Mouse (Mus musculus) liver, embryonic 11.5 days (tissue): ENCODE results near the gene Il12rb1. TPM values are rescaled to one million over a fixed set of nuclear protein-coding genes. Genes with fewer than 3 reads are reported as not detected.

Source experiments
- ATAC-seq: fragments of 200-750 bp; cut with Nextera tagmentation; replicated peaks from 2 replicates; pipeline ENCODE4 v1.8.0; 2017; ENCODE audit warnings: moderate number of reproducible peaks, mild to moderate bottlenecking, moderate TSS enrichment, moderate library complexity; ENCODE audit not compliant: low FRiP score
- DNase-seq: peaks from one replicate; pipeline ENCODE4 v3.0.0-alpha.2; 2017; ENCODE audit warnings: low spot score
- H3K27ac ChIP-seq: fragments of 300-500 bp; sonication (generic); 2 replicates; pipeline ENCODE4 v1.5.1; 2014; ENCODE audit warnings: mild to moderate bottlenecking, low read depth, low read length, control low read depth
- H3K27me3 ChIP-seq: fragments of 300-500 bp; sonication (generic); replicated peaks from 2 replicates; pipeline ENCODE4 v1.6.1; 2014; ENCODE audit warnings: low read length, mixed read lengths; ENCODE audit not compliant: control insufficient read depth, insufficient read depth
- H3K36me3 ChIP-seq: fragments of 300-500 bp; sonication (generic); 2 replicates; pipeline ENCODE4 v1.6.1; 2014; ENCODE audit warnings: mild to moderate bottlenecking, low read length, moderate library complexity, mixed read lengths; ENCODE audit not compliant: control insufficient read depth, insufficient read depth
- H3K4me1 ChIP-seq: fragments of 300-500 bp; sonication (generic); replicated peaks from 2 replicates; pipeline ENCODE4 v1.6.1; 2014; ENCODE audit warnings: low read length, mixed read lengths; ENCODE audit not compliant: control insufficient read depth, insufficient read depth
- H3K4me2 ChIP-seq: fragments of 300-500 bp; sonication (generic); 2 replicates; pipeline ENCODE4 v1.6.1; 2014; ENCODE audit warnings: mild to moderate bottlenecking, control low read depth, moderate library complexity
- H3K4me3 ChIP-seq: fragments of 300-500 bp; sonication (generic); 2 replicates; pipeline ENCODE4 v1.5.1; 2014; ENCODE audit warnings: low read depth, low read length, control low read depth
- H3K9ac ChIP-seq: fragments of 300-500 bp; sonication (generic); 2 replicates; pipeline ENCODE4 v1.6.1; 2014; ENCODE audit warnings: low read depth, low read length, control low read depth
- H3K9me3 ChIP-seq: fragments of 300-500 bp; sonication (generic); 2 replicates; pipeline ENCODE4 v1.6.1; 2016; ENCODE audit warnings: low read length, inconsistent platforms, mixed read lengths; ENCODE audit not compliant: control insufficient read depth
- WGBS: fragments of 180-500 bp; shearing (Covaris S2); extraction: QIAGEN DNeasy Blood & Tissue Kit; methylation state at CpG from one replicate; pipeline ENCODE4 v1.1.7; 2014; 5-methylcytosine and 5-hydroxymethylcytosine counted together
- polyA plus RNA-seq: library from polyadenylated mRNA; unstranded; fragments of >200 nt; fragmentation: Nextera tagmentation; extraction: Ambion mirVana; gene quantifications from 2 replicates; pipeline ENCODE4 v1.2.1, GENCODE M21; 2014

Gene Il12rb1
- polyA plus RNA-seq, 1 experiment from 2014 or later, result 0.10 TPM

DNA sequence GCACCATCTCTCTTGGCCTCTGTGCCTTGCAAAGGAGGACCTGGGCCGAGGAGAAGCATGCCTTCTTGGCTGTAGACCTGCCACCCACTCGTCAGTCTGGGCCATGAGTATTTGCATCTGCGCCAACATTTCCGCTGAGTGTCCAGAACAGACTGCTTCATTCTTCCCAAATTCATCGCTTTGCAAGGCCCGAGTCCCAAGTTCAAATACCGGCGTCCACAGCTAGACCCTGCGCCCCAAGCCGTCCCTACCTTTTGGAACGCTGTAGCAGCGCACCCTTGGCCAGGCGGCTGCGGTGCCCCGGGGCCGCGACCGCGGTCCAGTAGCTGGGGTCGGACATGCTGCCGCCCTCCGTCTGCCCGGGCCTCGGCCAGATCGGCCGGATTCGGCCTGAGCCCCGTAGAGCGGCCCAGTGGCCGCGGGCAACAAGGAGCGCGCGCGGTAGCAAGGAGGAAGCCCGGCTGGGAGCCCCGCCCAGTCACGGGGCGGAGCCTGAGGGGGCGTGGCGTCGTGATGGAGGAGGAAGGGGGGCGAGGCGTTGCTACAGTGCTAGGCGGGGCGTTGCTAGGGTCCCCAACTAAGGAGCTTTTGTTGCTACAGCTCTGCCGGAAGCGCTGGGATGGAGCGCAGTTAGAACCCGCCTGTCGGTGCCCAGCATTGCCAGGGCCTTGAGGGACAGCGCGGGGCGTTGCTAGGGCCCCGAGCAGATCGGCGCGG lies 16.1 kb upstream of the Il12rb1 start:
- peak overlapping the region; percentile 83 for H3K27ac ChIP-seq
- WGBS, result 4% methylated on average over 58 of the region's 58 CpGs
- peaks cover 7% of the 10 kb centered on the region; the same call in 1 of the 2 replicates for H3K36me3 ChIP-seq
- peak overlapping the region; percentile 85 for H3K9ac ChIP-seq
- H3K4me3 ChIP-seq, result peak overlapping the region; percentile 82
- ATAC-seq (peak; percentile 74), DNase-seq (peak; percentile 99)
- H3K27me3 ChIP-seq, result peaks cover 6% of the 10 kb centered on the region
- H3K4me2 ChIP-seq, result peak overlapping the region; percentile 91
- H3K9me3 ChIP-seq, result no peaks in the 10 kb centered on the region
- peaks cover 49% of the 10 kb centered on the region for H3K4me1 ChIP-seq

DNA sequence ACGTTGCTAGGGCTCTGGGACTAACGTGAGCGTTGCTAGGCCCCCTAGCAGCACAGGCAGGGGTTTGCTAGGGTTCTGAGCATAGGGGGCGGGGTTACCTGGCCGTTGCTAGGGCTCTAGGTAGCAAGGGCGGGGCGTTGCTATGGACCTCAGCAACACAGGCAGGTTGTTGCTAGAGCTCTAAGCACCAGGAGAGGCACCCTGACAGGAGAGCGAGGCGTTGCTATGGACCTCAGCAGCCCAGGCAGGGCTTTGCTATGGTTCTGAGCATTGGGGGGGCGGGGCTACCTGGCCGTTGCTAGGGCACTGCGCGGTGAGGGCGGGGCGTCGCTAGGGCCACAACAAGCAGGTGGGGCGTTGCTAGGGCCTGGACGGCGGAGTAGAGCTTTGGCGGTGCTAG lies 15.5 kb upstream of the Il12rb1 start:
- H3K4me3 ChIP-seq, result peak overlapping the region; percentile 82
- H3K36me3 ChIP-seq, result peaks cover 5% of the 10 kb centered on the region; the same call in 1 of the 2 replicates
- peaks cover 51% of the 10 kb centered on the region for H3K4me1 ChIP-seq
- DNase-seq, result peak; percentile 80
- under 1% methylated on average over 20 of the region's 20 CpGs for WGBS
- ATAC-seq, result peak; percentile 19
- H3K9ac ChIP-seq, result peak overlapping the region; percentile 85; the same call in 1 of the 2 replicates
- peak overlapping the region; percentile 91 for H3K4me2 ChIP-seq
- peak overlapping the region; percentile 83 for H3K27ac ChIP-seq
- H3K27me3 ChIP-seq, result peaks cover 8% of the 10 kb centered on the region
- no peaks in the 10 kb centered on the region for H3K9me3 ChIP-seq

DNA sequence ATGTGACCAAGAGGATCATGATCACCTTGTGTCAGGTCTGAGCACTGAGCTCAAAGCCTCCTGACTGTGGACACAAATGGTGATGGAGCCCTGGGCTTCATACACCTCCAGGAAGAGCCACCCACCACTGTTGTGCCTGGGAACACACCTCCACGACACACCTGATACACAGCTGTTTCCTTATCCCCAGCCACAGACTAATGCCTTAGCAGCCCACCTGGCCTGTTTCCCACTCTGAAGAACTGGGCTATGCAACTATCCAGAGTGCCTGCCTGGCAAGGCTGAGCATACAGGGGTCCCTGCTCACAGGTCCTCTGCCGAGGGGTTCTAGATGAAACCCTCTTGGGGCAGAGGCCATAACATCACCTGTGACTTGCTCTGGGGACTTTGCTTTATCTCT lies 14.0 kb upstream of the Il12rb1 start:
- DNase-seq (no peak), ATAC-seq (no peak)
- Histone ChIP-seq H3K4me1 (peaks cover 45% of the 10 kb centered on the region), H3K27me3 (peaks cover 23% of the 10 kb centered on the region), H3K4me3 (no peak overlapping the region), H3K4me2 (no peak overlapping the region), H3K36me3 (no peaks in the 10 kb centered on the region), H3K9me3 (no peaks in the 10 kb centered on the region), H3K9ac (no peak overlapping the region), H3K27ac (no peak overlapping the region)
- 73% methylated on average over 2 of the region's 2 CpGs for whole genome bisulfite sequencing

DNA sequence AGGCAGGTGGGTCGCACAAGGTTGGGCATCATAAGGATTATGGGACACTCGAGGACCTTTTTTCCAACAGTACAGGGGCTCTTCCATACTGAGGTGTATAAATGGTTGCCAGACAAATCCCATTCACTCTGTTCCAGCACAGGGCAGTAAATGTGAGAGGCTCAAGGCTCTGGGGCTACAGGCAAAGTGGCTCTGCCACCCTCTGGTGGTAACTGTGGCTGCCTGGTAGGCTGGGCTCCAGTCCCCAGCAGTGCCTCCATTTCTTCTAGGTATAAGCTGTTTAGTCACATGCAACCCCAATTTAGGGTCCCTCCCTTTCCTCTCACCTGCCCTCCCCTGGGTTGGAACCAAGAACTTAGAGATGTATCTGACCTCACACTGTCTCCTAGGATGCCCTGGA lies 12.9 kb upstream of the Il12rb1 start:
- Histone ChIP-seq H3K4me1 (peaks cover 37% of the 10 kb centered on the region), H3K9ac (no peak overlapping the region), H3K36me3 (no peaks in the 10 kb centered on the region), H3K27ac (no peak overlapping the region), H3K9me3 (no peaks in the 10 kb centered on the region), H3K27me3 (peaks cover 34% of the 10 kb centered on the region), H3K4me2 (no peak overlapping the region), H3K4me3 (no peak overlapping the region)
- no peak for DNase-seq
- 85% methylated on average over 2 of the region's 2 CpGs for WGBS
- ATAC-seq, result no peak

DNA sequence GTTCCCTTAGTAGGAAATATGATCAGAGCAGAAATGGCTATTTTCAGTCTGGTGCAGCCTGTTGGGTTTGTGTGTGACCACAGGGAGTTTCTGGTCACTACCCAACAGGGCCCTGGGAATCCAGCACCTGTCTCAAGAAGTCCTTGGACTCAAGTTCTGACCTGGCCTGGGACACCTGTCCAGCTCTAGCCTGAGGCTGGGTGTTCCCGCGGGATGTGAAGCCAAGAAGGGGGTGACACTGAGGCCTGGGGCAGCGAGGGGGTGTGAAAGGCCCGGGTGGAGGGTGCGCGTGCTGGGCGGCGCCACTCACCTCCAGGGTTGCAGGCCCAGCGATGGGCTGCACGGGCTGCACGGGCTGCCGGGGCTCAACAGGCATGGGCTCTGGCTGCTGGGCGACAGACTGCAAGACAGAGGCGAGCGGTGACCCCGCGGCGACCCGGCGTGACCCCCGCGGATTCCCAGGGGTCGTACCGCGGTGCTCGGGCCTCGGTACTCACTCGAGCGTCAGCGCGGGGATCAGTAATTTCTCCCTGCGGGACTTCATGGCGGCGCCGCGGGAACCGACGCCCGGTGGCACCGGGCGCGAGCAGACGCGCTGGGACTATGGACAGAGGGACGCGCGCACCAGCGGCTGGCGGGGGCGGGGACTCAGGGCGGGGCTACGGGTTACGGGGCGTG lies 11.7 kb upstream of the Il12rb1 start:
- Histone ChIP-seq H3K9ac (peak overlapping the region; percentile 75), H3K4me2 (peak overlapping the region; percentile 97), H3K4me3 (peak overlapping the region; percentile 60), H3K4me1 (peaks cover 27% of the 10 kb centered on the region), H3K36me3 (no peaks in the 10 kb centered on the region), H3K27me3 (peaks cover 43% of the 10 kb centered on the region), H3K27ac (no peak overlapping the region; the same call in 1 of the 2 replicates), H3K9me3 (no peaks in the 10 kb centered on the region)
- WGBS, result 4% methylated on average over 54 of the region's 54 CpGs
- DNase-seq (peak; percentile 50), ATAC-seq (no peak)

DNA sequence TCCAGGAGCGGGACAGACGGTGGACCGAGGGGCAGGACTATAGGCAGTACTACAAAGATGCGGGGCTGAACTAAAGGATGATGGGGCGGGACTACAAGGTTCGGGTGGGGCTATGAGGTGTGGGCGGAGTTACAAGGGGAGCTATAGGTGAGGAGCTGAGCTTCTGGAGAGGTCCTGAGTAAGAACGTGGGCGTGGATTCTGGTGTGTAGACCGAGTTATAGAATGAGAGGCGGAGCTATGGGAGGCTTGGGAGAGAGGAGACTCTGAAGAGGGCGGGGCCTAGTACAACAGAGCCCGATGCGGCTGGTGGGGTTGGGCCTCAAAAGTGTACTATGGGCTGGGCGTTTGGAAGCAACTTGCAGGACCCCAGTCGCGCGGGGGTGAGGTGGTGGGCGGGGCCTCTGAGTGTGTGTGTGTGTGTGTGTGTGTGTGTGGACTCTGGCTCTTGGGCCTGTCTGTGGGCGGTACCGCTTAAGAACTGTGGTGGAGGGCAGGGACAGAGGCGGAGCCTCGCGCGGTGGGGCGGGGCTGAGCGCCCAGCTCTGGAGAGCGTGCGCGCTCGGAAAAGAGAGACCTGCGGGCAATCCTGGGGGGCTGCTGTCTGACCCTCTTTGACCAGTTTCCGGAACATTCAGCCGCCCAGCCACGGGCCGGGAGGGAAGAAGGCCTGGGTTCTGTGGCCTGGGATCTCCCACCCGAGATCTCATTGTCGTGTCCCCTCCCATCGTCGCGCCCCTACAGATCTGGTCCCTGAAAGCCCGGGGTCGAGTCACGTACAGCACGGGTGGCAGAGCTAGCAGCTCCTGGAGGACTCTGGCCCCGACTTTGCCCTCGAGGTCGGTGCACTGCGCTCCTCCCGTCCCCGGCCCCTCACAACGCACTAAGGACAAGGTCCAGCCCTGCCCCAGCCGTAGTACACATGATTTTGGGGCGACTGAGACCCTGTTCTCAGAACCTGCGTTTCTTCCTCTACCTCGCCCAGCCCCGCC lies 10.9 kb upstream of the Il12rb1 start:
- Histone ChIP-seq H3K36me3 (no peaks in the 10 kb centered on the region), H3K4me2 (peak overlapping the region; percentile 97), H3K9me3 (no peaks in the 10 kb centered on the region), H3K4me3 (peak overlapping the region; percentile 60), H3K4me1 (peaks cover 25% of the 10 kb centered on the region), H3K27ac (peak overlapping the region; percentile 9; the same call in 1 of the 2 replicates), H3K9ac (peak overlapping the region; percentile 75), H3K27me3 (peaks cover 48% of the 10 kb centered on the region)
- DNase-seq (peak; percentile 94), ATAC-seq (peak; percentile 84)
- WGBS, result under 1% methylated on average over 57 of the region's 57 CpGs

DNA sequence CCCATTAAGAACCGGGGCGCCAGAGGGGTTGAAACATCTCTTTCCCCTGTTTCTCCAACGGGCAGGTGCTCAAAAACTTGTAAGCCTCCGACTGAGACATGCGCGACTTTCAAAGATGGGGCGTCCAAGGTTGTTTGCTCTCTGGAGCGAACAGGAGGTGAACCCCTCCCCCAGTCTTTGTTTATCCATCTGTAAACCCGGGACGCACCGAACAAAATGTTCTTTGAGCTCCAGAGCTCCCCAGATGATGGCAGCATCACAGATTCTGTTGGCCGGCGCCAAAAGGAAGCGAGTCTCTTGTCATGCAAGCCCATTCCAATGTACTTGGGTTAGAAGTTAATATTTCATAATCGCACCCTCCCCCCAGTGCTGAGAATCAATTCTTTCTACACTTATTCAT lies 10.0 kb upstream of the Il12rb1 start:
- Histone ChIP-seq H3K4me2 (peak overlapping the region; percentile 97), H3K27me3 (peaks cover 48% of the 10 kb centered on the region), H3K9ac (no peak overlapping the region; the same call in 1 of the 2 replicates), H3K4me1 (peaks cover 16% of the 10 kb centered on the region), H3K36me3 (no peaks in the 10 kb centered on the region), H3K9me3 (no peaks in the 10 kb centered on the region), H3K27ac (no peak overlapping the region), H3K4me3 (peak overlapping the region; percentile 60)
- WGBS, result 16% methylated on average over 15 of the region's 15 CpGs
- ATAC-seq (no peak), DNase-seq (no peak)

DNA sequence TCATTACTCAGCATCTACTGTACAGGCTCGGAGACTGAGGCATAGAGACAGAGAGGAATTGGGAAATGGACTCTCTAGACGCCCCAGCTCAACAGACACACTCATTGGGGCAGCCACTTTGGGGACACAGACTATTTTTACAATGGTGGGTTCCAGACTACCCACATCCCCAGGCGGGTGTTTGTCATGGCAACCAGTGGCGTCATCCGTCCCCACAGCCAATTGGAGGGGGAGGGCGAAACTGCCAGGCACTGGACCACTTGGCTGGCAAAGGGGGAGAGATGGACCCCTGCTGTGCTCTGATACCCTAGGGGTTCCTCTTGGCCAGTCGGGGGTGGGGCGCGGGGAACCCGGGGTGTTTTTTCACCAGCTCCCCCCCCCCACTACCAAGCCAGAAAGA lies 7.6 kb upstream of the Il12rb1 start:
- peaks cover 24% of the 10 kb centered on the region for H3K4me1 ChIP-seq
- H3K27ac ChIP-seq, result no peak overlapping the region
- H3K27me3 ChIP-seq, result peaks cover 48% of the 10 kb centered on the region
- no peak overlapping the region for H3K4me3 ChIP-seq
- no peaks in the 10 kb centered on the region for H3K36me3 ChIP-seq
- DNase-seq, result no peak
- H3K9ac ChIP-seq, result no peak overlapping the region
- H3K9me3 ChIP-seq, result no peaks in the 10 kb centered on the region
- H3K4me2 ChIP-seq, result no peak overlapping the region
- no peak for ATAC-seq
- WGBS, result 54% methylated on average over 10 of the region's 10 CpGs
